Mouse (Mus musculus) CH12.LX (cell line): ENCODE measurements around the gene E130309D02Rik. TPM values are rescaled to one million over a fixed set of nuclear protein-coding genes. Genes with fewer than 3 reads are reported as not detected.

Experiments
- DNase-seq: peaks from one replicate; pipeline ENCODE4 v3.0.0-alpha.2; 2013; ENCODE audit errors: extremely low read depth
- H3K27ac ChIP-seq: 2 replicates; pipeline ENCODE4 v1.5.1; 2012; ENCODE audit warnings: low read depth, mild to moderate bottlenecking, control low read depth, moderate library complexity; ENCODE audit not compliant: insufficient read depth
- H3K27me3 ChIP-seq: replicated peaks from 2 replicates; pipeline ENCODE3; 2012; ENCODE audit warnings: inconsistent platforms
- H3K36me3 ChIP-seq, 2 experiments: replicated peaks in 1 of 2; 2 replicates each; pipeline versions ENCODE3 to v1.6.1; 2012; ENCODE audit warnings: inconsistent platforms in 1 of 2, low read length in 1 of 2, mild to moderate bottlenecking in 1 of 2, mixed read lengths in 1 of 2, moderate library complexity in 1 of 2; ENCODE audit not compliant: control insufficient read depth in 1 of 2, insufficient read depth in 1 of 2
- H3K4me1 ChIP-seq, 2 experiments: 2 replicates each; pipeline ENCODE4 v1.6.1; 2012; ENCODE audit warnings: inconsistent platforms in 1 of 2, moderate library complexity in 1 of 2; ENCODE audit not compliant: insufficient read depth in 2 of 2, control insufficient read depth in 1 of 2
- H3K4me2 ChIP-seq: 2 replicates; pipeline ENCODE4 v1.6.1; 2012; ENCODE audit warnings: low read depth, mild to moderate bottlenecking, control low read depth; ENCODE audit not compliant: poor library complexity, insufficient read depth, severe bottlenecking
- H3K4me3 ChIP-seq, 3 experiments: fragments of 150-350 bp in 1 of 3; sonication (generic) in 1 of 3; replicated peaks in 1 of 3; 2 replicates each; pipeline versions ENCODE3 to v1.5.1; 2011 to 2012; ENCODE audit warnings: low read depth in 2 of 3, low read length in 2 of 3, mild to moderate bottlenecking in 2 of 3, moderate library complexity in 2 of 3, control low read depth in 1 of 3, improper control_type of control experiment in 1 of 3, inconsistent platforms in 1 of 3, mixed read lengths in 1 of 3; ENCODE audit not compliant: poor library complexity in 1 of 3
- H3K79me2 ChIP-seq: replicated peaks from 2 replicates; pipeline ENCODE4 v1.6.1; 2012; ENCODE audit warnings: mild to moderate bottlenecking, moderate library complexity; ENCODE audit not compliant: control insufficient read depth, poor library complexity, insufficient read depth, severe bottlenecking; ENCODE audit errors: extremely low read depth
- H3K9ac ChIP-seq: 2 replicates; pipeline ENCODE4 v1.6.1; 2012; ENCODE audit warnings: low read depth, mild to moderate bottlenecking, control low read depth, moderate library complexity; ENCODE audit not compliant: insufficient read depth
- H3K9me3 ChIP-seq: replicated peaks from 2 replicates; pipeline ENCODE3; 2012; ENCODE audit warnings: low read length, inconsistent platforms, mixed read lengths
- BHLHE40 ChIP-seq: IDR thresholded peaks from 2 replicates; pipeline ENCODE4 v1.6.1; 2011; ENCODE audit warnings: mild to moderate bottlenecking, low read depth, low read length, improper control_type of control experiment
- CHD1 ChIP-seq: IDR thresholded peaks from 2 replicates; pipeline ENCODE4 v1.6.1; 2012; ENCODE audit warnings: low read depth, low read length, improper control_type of control experiment, inconsistent platforms
- CHD2 ChIP-seq: IDR thresholded peaks from 2 replicates; pipeline ENCODE4 v1.6.1; 2011; ENCODE audit warnings: low read length, improper control_type of control experiment
- E2F4 ChIP-seq: IDR thresholded peaks from 2 replicates; pipeline ENCODE4 v1.6.1; 2011; ENCODE audit warnings: low read depth, low read length, improper control_type of control experiment; ENCODE audit not compliant: insufficient replicate concordance
- ELF1 ChIP-seq: IDR thresholded peaks from 2 replicates; pipeline ENCODE4 v1.6.1; 2014; ENCODE audit warnings: low read depth, mild to moderate bottlenecking, inconsistent platforms, low read length, improper control_type of control experiment
- EP300 ChIP-seq: IDR thresholded peaks from 2 replicates; pipeline ENCODE4 v1.6.1; 2011; ENCODE audit warnings: low read length, improper control_type of control experiment
- ETS1 ChIP-seq: conservative IDR thresholded peaks from 2 replicates; pipeline ENCODE4 v1.6.1; 2012; ENCODE audit warnings: low read depth, mild to moderate bottlenecking, inconsistent platforms, low read length, improper control_type of control experiment, moderate library complexity
- IRF4 ChIP-seq: IDR thresholded peaks from 2 replicates; pipeline ENCODE4 v1.6.1; 2014; ENCODE audit warnings: low read depth, mild to moderate bottlenecking, inconsistent platforms, low read length, improper control_type of control experiment
- JUND ChIP-seq: conservative IDR thresholded peaks from 2 replicates; pipeline ENCODE4 v1.6.1; 2011; ENCODE audit warnings: low read depth, low read length, improper control_type of control experiment
- KAT2A ChIP-seq: IDR thresholded peaks from 2 replicates; pipeline ENCODE4 v1.6.1; 2012; ENCODE audit warnings: low read length, improper control_type of control experiment, inconsistent platforms; ENCODE audit not compliant: insufficient replicate concordance
- MAFK ChIP-seq: IDR thresholded peaks from 2 replicates; pipeline ENCODE4 v1.6.1; 2011; ENCODE audit warnings: low read length, improper control_type of control experiment; ENCODE audit not compliant: insufficient replicate concordance
- MAX ChIP-seq: IDR thresholded peaks from 2 replicates; pipeline ENCODE4 v1.6.1; 2011; ENCODE audit warnings: low read length, improper control_type of control experiment
- MAZ ChIP-seq: IDR thresholded peaks from 2 replicates; pipeline ENCODE4 v1.6.1; 2012; ENCODE audit warnings: low read depth, mild to moderate bottlenecking, inconsistent platforms, low read length, improper control_type of control experiment, moderate library complexity
- MYC ChIP-seq: IDR thresholded peaks from 2 replicates; pipeline ENCODE4 v1.6.1; 2011; ENCODE audit warnings: low read depth, mild to moderate bottlenecking, improper control_type of control experiment, low read length
- NELFE ChIP-seq: IDR thresholded peaks from 2 replicates; pipeline ENCODE4 v1.6.1; 2011; ENCODE audit warnings: low read depth, low read length, improper control_type of control experiment
- POLR2A ChIP-seq: IDR thresholded peaks from 2 replicates; pipeline ENCODE4 v1.6.1; 2011; ENCODE audit warnings: low read depth, mild to moderate bottlenecking, improper control_type of control experiment, low read length
- POLR2AphosphoS2 ChIP-seq: IDR thresholded peaks from 2 replicates; pipeline ENCODE4 v1.6.1; 2011; ENCODE audit warnings: low read depth, low read length, improper control_type of control experiment
- RAD21 ChIP-seq: IDR thresholded peaks from 2 replicates; pipeline ENCODE4 v1.6.1; 2011; ENCODE audit warnings: low read depth, mild to moderate bottlenecking, low read length, improper control_type of control experiment, moderate library complexity
- RCOR1 ChIP-seq: conservative IDR thresholded peaks from 2 replicates; pipeline ENCODE4 v1.6.1; 2012; ENCODE audit warnings: low read depth, mild to moderate bottlenecking, inconsistent platforms, low read length, improper control_type of control experiment
- TBP ChIP-seq: conservative IDR thresholded peaks from 2 replicates; pipeline ENCODE4 v1.6.1; 2011; ENCODE audit warnings: low read depth, low read length, improper control_type of control experiment
- TCF12 ChIP-seq: IDR thresholded peaks from 2 replicates; pipeline ENCODE4 v1.6.1; 2014; ENCODE audit warnings: low read depth, mild to moderate bottlenecking, inconsistent platforms, low read length, improper control_type of control experiment
- UBTF ChIP-seq: IDR thresholded peaks from 2 replicates; pipeline ENCODE4 v1.6.1; 2012; ENCODE audit warnings: low read depth, mild to moderate bottlenecking, inconsistent platforms, low read length, improper control_type of control experiment, moderate library complexity
- USF1 ChIP-seq: IDR thresholded peaks from 2 replicates; pipeline ENCODE4 v1.6.1; 2014; ENCODE audit warnings: low read depth, mild to moderate bottlenecking, inconsistent platforms, low read length, improper control_type of control experiment
- USF2 ChIP-seq: conservative IDR thresholded peaks from 2 replicates; pipeline ENCODE4 v1.6.1; 2011; ENCODE audit warnings: low read depth, low read length, improper control_type of control experiment
- ZC3H11A ChIP-seq: IDR thresholded peaks from 2 replicates; pipeline ENCODE4 v1.6.1; 2012; ENCODE audit warnings: low read depth, mild to moderate bottlenecking, inconsistent platforms, low read length, improper control_type of control experiment
- ZKSCAN1 ChIP-seq: IDR thresholded peaks from 2 replicates; pipeline ENCODE4 v1.6.1; 2012; ENCODE audit warnings: low read depth, inconsistent platforms, low read length, improper control_type of control experiment, borderline replicate concordance
- ZNF384 ChIP-seq: IDR thresholded peaks from 2 replicates; pipeline ENCODE4 v1.6.1; 2012; ENCODE audit warnings: low read depth, low read length, improper control_type of control experiment, inconsistent platforms
- dilution Hi-C: fragments of 300-500 bp; cut with MboI; formaldehyde crosslinking; loops from 2 replicates; pipeline ENCODE4 v1.14.3; 2020; ENCODE audit warnings: low sequenced_read_pairs; ENCODE audit not compliant: extremely low pct_unique_long_range_greater_than_20kb, extremely low pct_ligation_motif_present
- in situ Hi-C: fragments of 300-500 bp; cut with MboI; formaldehyde crosslinking; loops from 3 replicates; pipeline ENCODE4 v1.14.3; 2019; ENCODE audit warnings: low sequenced_read_pairs, low pct_ligation_motif_present, low pct_unique_long_range_greater_than_20kb, mixed read lengths
- polyA plus RNA-seq: library from polyadenylated mRNA; unstranded; fragments of >175 nt; gene quantifications from 2 replicates; pipeline ENCODE4 v1.2.1, GENCODE M21; 2012; ENCODE audit warnings: low read depth; ENCODE audit not compliant: insufficient read length
- total RNA-seq, 2 experiments: library from RNA; depleted of rRNA; stranded (reverse); fragments of 300-350 nt in 1 of 2; fragments of >200 nt in 1 of 2; gene quantifications; 2 replicates each; pipeline ENCODE4 v1.2.3; 2012 to 2014

Gene E130309D02Rik
- total and polyA plus RNA-seq, 3 experiments, result 23.7 to 63.7 (median 32.7) TPM

GRCm38 (mm10) chr5:143271642-143272041 lies 43.5 kb downstream of the E130309D02Rik start:
- Histone ChIP-seq H3K27me3 (no peaks in the 10 kb centered on the region), H3K79me2 (no peaks in the 10 kb centered on the region), H3K27ac (no peak overlapping the region), H3K36me3 (peaks cover 0 to 12% of the 10 kb centered on the region in 2 experiments), H3K9me3 (no peaks in the 10 kb centered on the region), H3K9ac (no peak overlapping the region), H3K4me1 (peaks cover 16 to 21% of the 10 kb centered on the region in 2 experiments), H3K4me3 (no peak overlapping the region), H3K4me2 (no peak overlapping the region)
- DNase-seq, result no peak
- in situ Hi-C loops (no loop called here), dilution Hi-C loops (no loop called here)
- no peak for TF ChIP-seq TBP
- no peak for TF ChIP-seq E2F4
- no peak for TF ChIP-seq RAD21
- TF ChIP-seq USF1, result no peak
- no peak for TF ChIP-seq ETS1
- TF ChIP-seq EP300, result no peak
- no peak for TF ChIP-seq IRF4
- no peak for TF ChIP-seq TCF12
- TF ChIP-seq MAX, result no peak
- TF ChIP-seq CHD2, result no peak
- TF ChIP-seq MYC, result no peak
- TF ChIP-seq POLR2A, result no peak
- no peak for TF ChIP-seq ZNF384
- TF ChIP-seq USF2, result no peak

GRCm38 (mm10) chr5:143270151-143270519 lies 45.0 kb downstream of the E130309D02Rik start:
- H3K4me2 ChIP-seq, result peak overlapping the region; percentile 45
- peak overlapping the region; percentile 84 to 94 (median 88) for H3K4me3 ChIP-seq
- in situ Hi-C loops, result no loop called here
- no peaks in the 10 kb centered on the region for H3K79me2 ChIP-seq
- H3K36me3 ChIP-seq, result peaks cover 0 to 12% of the 10 kb centered on the region in 2 experiments
- H3K27ac ChIP-seq, result no peak overlapping the region
- peaks cover 16 to 21% of the 10 kb centered on the region in 2 experiments for H3K4me1 ChIP-seq
- TF ChIP-seq TBP, result no peak
- no peak for TF ChIP-seq NELFE
- no peak for TF ChIP-seq RCOR1
- TF ChIP-seq ZKSCAN1, result no peak
- TF ChIP-seq MAZ, result no peak
- TF ChIP-seq ETS1, result no peak
- TF ChIP-seq ELF1, result no peak
- TF ChIP-seq UBTF, result no peak
- no peak for TF ChIP-seq MAX
- no peak for TF ChIP-seq JUND
- no peak for TF ChIP-seq USF2
- no peak for TF ChIP-seq POLR2AphosphoS2
- no peak for TF ChIP-seq KAT2A
- TF ChIP-seq CHD1, result no peak
- no peak for TF ChIP-seq ZNF384
- TF ChIP-seq BHLHE40, result no peak
- no peak for TF ChIP-seq MAFK
- TF ChIP-seq ZC3H11A, result no peak
- no peak for TF ChIP-seq USF1
- no peaks in the 10 kb centered on the region for H3K9me3 ChIP-seq
- no peaks in the 10 kb centered on the region for H3K27me3 ChIP-seq
- dilution Hi-C loops, result no loop called here
- no peak for DNase-seq
- H3K9ac ChIP-seq, result peak overlapping the region; percentile 91
